Mouse (Mus musculus): ENCODE results near the gene Zkscan1. TPM values are rescaled to one million over a fixed set of nuclear protein-coding genes. Genes with fewer than 3 reads are reported as not detected.

The Zkscan1 gene
- 16.0 and 21.4 TPM in 2 replicates for polyA plus RNA-seq (2012; rRNA removed)

GRCm38 (mm10) chr5:138084996-138085395 lies at the start of gene Zkscan1:
Gene Zkscan1, plus strand, starts transcription at chr5:138085084.

GRCm38 (mm10) chr5:138052894-138053293 lies 32.0 kb upstream of the Zkscan1 start, which contains the start of gene Smok3c:
Gene Smok3c, plus strand, starts transcription at chr5:138053194.

GRCm38 (mm10) chr5:138116255-138117198 lies 31.6 kb downstream of the Zkscan1 start, which contains the start of gene Zscan21:
Gene Zscan21, plus strand, starts transcription at chr5:138116903.

GRCm38 (mm10) chr5:138155443-138155976 lies 70.6 kb downstream of the Zkscan1 start, which contains the start of gene Zfp113:
Gene Zfp113, minus strand, starts transcription at chr5:138155744.

Other genes starting within 250 kb of the Zkscan1 start
- gene Pilra, start 248.8 kb upstream of the Zkscan1 start, polyA plus RNA-seq (2012; rRNA removed), result 0.27 and 0.35 TPM in 2 replicates
- gene Pilrb1, start 227.0 kb upstream of the Zkscan1 start, polyA plus RNA-seq (2012; rRNA removed), result 0.02 and 0.12 TPM in 2 replicates
- gene Pilrb2, start 213.3 kb upstream of the Zkscan1 start, polyA plus RNA-seq (2012; rRNA removed), result 0.09 and 0.24 TPM in 2 replicates
- 0.02 and 0.08 TPM in 2 replicates for gene Cyp3a13, start 163.5 kb upstream of the Zkscan1 start, polyA plus RNA-seq (2012; rRNA removed)
- 0.10 and 0.37 TPM in 2 replicates for gene Gjc3, start 122.0 kb upstream of the Zkscan1 start, polyA plus RNA-seq (2012; rRNA removed)
- not detected in 2 replicates for gene Azgp1, start 103.6 kb upstream of the Zkscan1 start, polyA plus RNA-seq (2012; rRNA removed)
- not detected in 2 replicates for gene Smok3a, start 63.8 kb upstream of the Zkscan1 start, polyA plus RNA-seq (2012; rRNA removed)
- not detected in 2 replicates for gene Smok3b, start 63.7 kb upstream of the Zkscan1 start, polyA plus RNA-seq (2012; rRNA removed)
- gene Smok3c, start 31.9 kb upstream of the Zkscan1 start, polyA plus RNA-seq (2012; rRNA removed), result not detected in 2 replicates
- gene Zscan21, start 31.8 kb downstream of the Zkscan1 start, polyA plus RNA-seq (2012; rRNA removed), result 60.7 and 72.1 TPM in 2 replicates
- gene Zfp113, start 70.7 kb downstream of the Zkscan1 start, polyA plus RNA-seq (2012; rRNA removed), result 15.0 and 20.4 TPM in 2 replicates
- gene Cops6, start 76.0 kb downstream of the Zkscan1 start, polyA plus RNA-seq (2012; rRNA removed), result 98.2 and 167 TPM in 2 replicates
- gene Ap4m1, start 86.9 kb downstream of the Zkscan1 start, polyA plus RNA-seq (2012; rRNA removed), result 50.7 and 67.8 TPM in 2 replicates
- gene Mcm7, start 87.3 kb downstream of the Zkscan1 start, polyA plus RNA-seq (2012; rRNA removed), result 257 and 285 TPM in 2 replicates
- 79.7 and 99.7 TPM in 2 replicates for gene Taf6, start 102.4 kb downstream of the Zkscan1 start, polyA plus RNA-seq (2012; rRNA removed)
- 53.3 and 94.0 TPM in 2 replicates for gene Cnpy4, start 102.4 kb downstream of the Zkscan1 start, polyA plus RNA-seq (2012; rRNA removed)
- 7.2 and 12.9 TPM in 2 replicates for gene Mblac1, start 109.2 kb downstream of the Zkscan1 start, polyA plus RNA-seq (2012; rRNA removed)
- gene Nxpe5, start 140.8 kb downstream of the Zkscan1 start, polyA plus RNA-seq (2012; rRNA removed), result not detected in 2 replicates
- gene Lamtor4, start 170.4 kb downstream of the Zkscan1 start, polyA plus RNA-seq (2012; rRNA removed), result 73.2 and 79.4 TPM in 2 replicates
- gene BC037034, start 178.9 kb downstream of the Zkscan1 start, polyA plus RNA-seq (2012; rRNA removed), result 72.1 and 73.9 TPM in 2 replicates
- 1.7 and 2.7 TPM in 2 replicates for gene Gal3st4, start 187.8 kb downstream of the Zkscan1 start, polyA plus RNA-seq (2012; rRNA removed)
- gene Gm43720, start 194.9 kb downstream of the Zkscan1 start, polyA plus RNA-seq (2012; rRNA removed), result 0.26 and 0.72 TPM in 2 replicates
- gene Gpc2, start 194.9 kb downstream of the Zkscan1 start, polyA plus RNA-seq (2012; rRNA removed), result 304 and 321 TPM in 2 replicates
- 6.9 and 11.9 TPM in 2 replicates for gene Stag3, start 195.2 kb downstream of the Zkscan1 start, polyA plus RNA-seq (2012; rRNA removed)